ENCODE assay signal across 8 mouse cellular contexts in genomic region chr11:75462253-75462783, GRCm38 (mm10). TPM values are rescaled to one million over a fixed set of nuclear protein-coding genes. Genes with fewer than 3 reads are reported as not detected.
DNase-seq lines count a peak whose midpoint lies in the region; ATAC-seq and TF ChIP-seq lines count a peak whose summit lies in the region.

No protein-coding gene starts in this region.

- no peak for ATAC-seq in G1E (ENCODE audit: extremely low read depth, insufficient number of reproducible peaks, low FRiP score, poor library complexity, severe bottlenecking)

- peak; percentile 63 for DNase-seq in G1E (ENCODE audit: low spot score)
- DNase-seq in forebrain, embryonic 10.5 days (ENCODE audit: extremely low spot score, low spot score): peak; percentile 34
- DNase-seq in heart, postnatal 14 days: peak; percentile 89 to 90
- peak; percentile 40 to 43 for DNase-seq in left cerebral cortex, postnatal 14 days (ENCODE audit: low spot score in 2 of 2)
- peak; percentile 37 to 44 for DNase-seq in spleen, adult 18-20 months
- DNase-seq in frontal cortex, postnatal 25 days (ENCODE audit: low spot score in 2 of 2): no peak

- TF ChIP-seq POLR2A in bone marrow macrophage, adult 2 months (IDR thresholded peaks at IDR 0.05; ENCODE audit: borderline replicate concordance, low read depth, low read length): no peak

- H3K9me3 ChIP-seq in G1E (replicated peaks): peaks cover 3% of the 10 kb centered on the region; the same call in 1 of the 2 replicates
- H3K9me3 ChIP-seq in forebrain, embryonic 10.5 days: 0 out of 2 replicates have a peak, but pooled peaks cover 4% of the 10 kb centered on the region
- H3K9me3 ChIP-seq in megakaryocyte, embryonic 14.5 days: peaks cover 7% of the 10 kb centered on the region; the same call in 1 of the 2 replicates

- intact Hi-C loops in heart, postnatal 14 days (cut with DNase I): no loop called here
- intact Hi-C loops in left cerebral cortex, postnatal 14 days (cut with DNase I): no loop called here

- 4% methylated on average over 16 of the region's 16 CpGs for WGBS in forebrain, embryonic 10.5 days

- peak overlapping the region; percentile 72 for H3K27ac ChIP-seq in bone marrow macrophage, adult 2 months (ENCODE audit: insufficient read depth, low read depth, low read length)
- peak overlapping the region; percentile 74 for H3K27ac ChIP-seq in forebrain, embryonic 10.5 days

- peaks cover 25% of the 10 kb centered on the region for H3K36me3 ChIP-seq in G1E (replicated peaks)
- peaks cover 19% of the 10 kb centered on the region for H3K36me3 ChIP-seq in forebrain, embryonic 10.5 days (replicated peaks)
- H3K36me3 ChIP-seq in megakaryocyte, embryonic 14.5 days (replicated peaks; ENCODE audit: low read length): peaks cover 42% of the 10 kb centered on the region

- TF ChIP-seq CTCF in G1E (IDR thresholded peaks at IDR 0.05; ENCODE audit: low read depth, low read length): no peak
- no peak for TF ChIP-seq CTCF in bone marrow macrophage, adult 2 months (IDR thresholded peaks at IDR 0.05; ENCODE audit: low read depth, low read length)

- peak overlapping the region; percentile 80 for H3K4me3 ChIP-seq in G1E (ENCODE audit: low read depth, low read length)
- H3K4me3 ChIP-seq in bone marrow macrophage, adult 2 months (ENCODE audit: insufficient read depth, low read length): peak overlapping the region; percentile 91
- H3K4me3 ChIP-seq in forebrain, embryonic 10.5 days: peak overlapping the region; percentile 63
- peak overlapping the region; percentile 99 for H3K4me3 ChIP-seq in megakaryocyte, embryonic 14.5 days (replicated peaks)

- peaks cover 70% of the 10 kb centered on the region for H3K4me1 ChIP-seq in G1E (ENCODE audit: insufficient read depth, low read depth, low read length)
- peaks cover 41% of the 10 kb centered on the region for H3K4me1 ChIP-seq in bone marrow macrophage, adult 2 months (ENCODE audit: control insufficient read depth, insufficient read depth, low read length)
- H3K4me1 ChIP-seq in forebrain, embryonic 10.5 days: peaks cover 40% of the 10 kb centered on the region
- H3K4me1 ChIP-seq in megakaryocyte, embryonic 14.5 days: peaks cover 78% of the 10 kb centered on the region

- no peaks in the 10 kb centered on the region for H3K27me3 ChIP-seq in G1E (ENCODE audit: insufficient read depth, low read length)
- H3K27me3 ChIP-seq in forebrain, embryonic 10.5 days (ENCODE audit: poor library complexity, severe bottlenecking): no peaks in the 10 kb centered on the region
- H3K27me3 ChIP-seq in megakaryocyte, embryonic 14.5 days (replicated peaks): no peaks in the 10 kb centered on the region

RNA-seq across cellular contexts. Expression of gene Tlcd2, which starts 0.8 kb away (rescaled TPM):
- 1.7 TPM in 1 of 2 replicates, not detected in the other for total RNA-seq in G1E (2014; fragmentation: Nextera tagmentation)
- total RNA-seq in G1E (2017): 0.58 and 1.8 TPM in 2 replicates
- not detected in 2 replicates for polyA plus RNA-seq in G1E (2012)
- polyA plus RNA-seq in bone marrow macrophage, adult 2 months (2012; ENCODE audit: insufficient read depth, insufficient read length, missing spikeins): 3.6 and 4.3 TPM in 2 replicates
- polyA plus RNA-seq in forebrain, embryonic 10.5 days (2016; fragmentation: Nextera tagmentation; extraction: Ambion mirVana): 8.5 and 9.7 TPM in 2 replicates
- 10 to 100 TPM; 11.8 to 11.9 TPM for total RNA-seq in heart, postnatal 14 days (2021)
- under 1 TPM; 0.33 to 0.95 TPM for total RNA-seq in left cerebral cortex, postnatal 14 days (2021)
- polyA plus RNA-seq in megakaryocyte, embryonic 14.5 days (2012; ENCODE audit: insufficient read depth, low replicate concordance): 1.7 TPM in 1 of 2 replicates, not detected in the other

RNA-seq across cellular contexts. Expression of gene Wdr81, which starts 7.8 kb away (rescaled TPM):
- total RNA-seq in G1E (2014; fragmentation: Nextera tagmentation) (6.3 and 12.3 TPM in 2 replicates), G1E (2017) (15.0 and 17.4 TPM in 2 replicates)
- polyA plus RNA-seq in G1E (2012): 18.7 and 20.5 TPM in 2 replicates
- polyA plus RNA-seq in bone marrow macrophage, adult 2 months (2012; ENCODE audit: insufficient read depth, insufficient read length, missing spikeins): 41.1 and 46.6 TPM in 2 replicates
- 5.8 and 6.4 TPM in 2 replicates for polyA plus RNA-seq in forebrain, embryonic 10.5 days (2016; fragmentation: Nextera tagmentation; extraction: Ambion mirVana)
- 10 to 100 TPM in 1 of 2 experiments, 1 to 10 TPM in 1; 9.2 to 10.3 TPM for total RNA-seq in heart, postnatal 14 days (2021)
- total RNA-seq in left cerebral cortex, postnatal 14 days (2021): 10 to 100 TPM; 20.0 to 20.7 TPM
- 10.8 and 12.0 TPM in 2 replicates for polyA plus RNA-seq in megakaryocyte, embryonic 14.5 days (2012; ENCODE audit: insufficient read depth, low replicate concordance)

RNA-seq across cellular contexts. Expression of gene Serpinf2, which starts 22.9 kb away (rescaled TPM):
- total RNA-seq in G1E (2014; fragmentation: Nextera tagmentation) (not detected in 2 replicates), G1E (2017) (0.33 and 0.41 TPM in 2 replicates)
- 0.03 TPM in 1 of 2 replicates, not detected in the other for polyA plus RNA-seq in G1E (2012)
- not detected in 2 replicates for polyA plus RNA-seq in bone marrow macrophage, adult 2 months (2012; ENCODE audit: insufficient read depth, insufficient read length, missing spikeins)
- polyA plus RNA-seq in forebrain, embryonic 10.5 days (2016; fragmentation: Nextera tagmentation; extraction: Ambion mirVana): 0.06 TPM in 1 of 2 replicates, not detected in the other
- not detected for total RNA-seq in heart, postnatal 14 days (2021)
- total RNA-seq in left cerebral cortex, postnatal 14 days (2021): not detected
- not detected in 2 replicates for polyA plus RNA-seq in megakaryocyte, embryonic 14.5 days (2012; ENCODE audit: insufficient read depth, low replicate concordance)

RNA-seq across cellular contexts. Expression of gene Prpf8, which starts 24.3 kb away (rescaled TPM):
- total RNA-seq in G1E (2014; fragmentation: Nextera tagmentation) (537 and 539 TPM in 2 replicates), G1E (2017) (147 and 150 TPM in 2 replicates)
- polyA plus RNA-seq in G1E (2012): 55.3 and 90.1 TPM in 2 replicates
- 51.0 and 65.7 TPM in 2 replicates for polyA plus RNA-seq in bone marrow macrophage, adult 2 months (2012; ENCODE audit: insufficient read depth, insufficient read length, missing spikeins)
- 77.5 and 78.7 TPM in 2 replicates for polyA plus RNA-seq in forebrain, embryonic 10.5 days (2016; fragmentation: Nextera tagmentation; extraction: Ambion mirVana)
- 10 to 100 TPM; 84.8 to 93.3 TPM for total RNA-seq in heart, postnatal 14 days (2021)
- total RNA-seq in left cerebral cortex, postnatal 14 days (2021): 100 to 1,000 TPM; 115 to 116 TPM
- 18.1 and 35.1 TPM in 2 replicates for polyA plus RNA-seq in megakaryocyte, embryonic 14.5 days (2012; ENCODE audit: insufficient read depth, low replicate concordance)

RNA-seq across cellular contexts. Expression of gene Serpinf1, which starts 39.8 kb away (rescaled TPM):
- total RNA-seq in G1E (2014; fragmentation: Nextera tagmentation): not detected in 2 replicates
- total RNA-seq in G1E (2017): 0.38 TPM in 1 of 2 replicates, not detected in the other
- polyA plus RNA-seq in G1E (2012): not detected in 2 replicates
- polyA plus RNA-seq in bone marrow macrophage, adult 2 months (2012; ENCODE audit: insufficient read depth, insufficient read length, missing spikeins): 8.6 and 9.9 TPM in 2 replicates
- polyA plus RNA-seq in forebrain, embryonic 10.5 days (2016; fragmentation: Nextera tagmentation; extraction: Ambion mirVana): 105 and 108 TPM in 2 replicates
- total RNA-seq in heart, postnatal 14 days (2021): 10 to 100 TPM; 24.8 to 31.9 TPM
- 10 to 100 TPM; 16.4 to 17.5 TPM for total RNA-seq in left cerebral cortex, postnatal 14 days (2021)
- 2.5 TPM in 1 of 2 replicates, not detected in the other for polyA plus RNA-seq in megakaryocyte, embryonic 14.5 days (2012; ENCODE audit: insufficient read depth, low replicate concordance)

Comparison
In these comparisons a context has a peak if more than half of its experiments do, and no peak if none do; other contexts are left out.
1. DNase-seq: peak in G1E (single experiment), forebrain, embryonic 10.5 days (single experiment), heart, postnatal 14 days (2 of 2), left cerebral cortex, postnatal 14 days (2 of 2) and spleen, adult 18-20 months (2 of 2); none in frontal cortex, postnatal 25 days (0 of 2).
2. Peak in every context shown above with its lines, with median percentiles within 50 percentile points of each other: H3K4me3 ChIP-seq.